ENCODE assay signal across 1 mouse cellular context in genomic region chr4:137992890-137993289, GRCm38 (mm10).
TF ChIP-seq lines count a peak whose summit lies in the region.

Gene Eif4g3, plus strand, starts transcription at chr4:137993022.

TF ChIP-seq in CH12.LX, 34 proteins besides CTCF, POLR2A, EP300 and RAD21 (continued from another document):
- TF ChIP-seq MEF2A (IDR thresholded peaks at IDR 0.05; ENCODE audit: borderline replicate concordance, low read depth, low read length) = 0 out of 2 replicates have a peak, but pooled peaks have one; percentile 26
- no peak for TF ChIP-seq RCOR1 (conservative IDR thresholded peaks at IDR 0.05; ENCODE audit: low read depth, low read length)
- no peak for TF ChIP-seq E2F4 (IDR thresholded peaks at IDR 0.05; ENCODE audit: insufficient replicate concordance, low read depth, low read length)
- peak; percentile 10; the same call in 1 of the 2 replicates for TF ChIP-seq HCFC1 (IDR thresholded peaks at IDR 0.05; ENCODE audit: low read depth, low read length)
